Mouse (Mus musculus): ENCODE measurements at regions not wholly inside any gene's neighbourhood (a gene's known extent, or its start where the extent isn't known, plus 50 kb on each side); places are given as distances from the start of the nearest gene placed in this dataset.
A peak's percentile ranks its signal among the peaks of the same experiment; 100 is the strongest.
"Not testable (repeated sequence)": the region's sequence is repeated elsewhere in the genome, so short reads cannot be mapped to it uniquely, and the experiment has no call there.

GRCm38 (mm10) chr13:52233971-52234370, 297.1 kb downstream of the Diras2 start:
- H3K27ac ChIP-seq (ENCODE audit: insufficient read depth, low read depth, low read length), result no peak overlapping the region
- TF ChIP-seq CTCF (IDR thresholded peaks at IDR 0.05; ENCODE audit: insufficient read depth, low read depth, low read length) (no peak), POLR2A (IDR thresholded peaks at IDR 0.05; ENCODE audit: insufficient read depth, low read depth, low read length) (no peak)
- WGBS, result 38% methylated on average over 5 of the region's 5 CpGs
- H3K4me3 ChIP-seq (ENCODE audit: insufficient read depth, low read depth, low read length), result no peak overlapping the region
- H3K4me1 ChIP-seq (ENCODE audit: control insufficient read depth, insufficient read depth, low read length), result peaks cover 19% of the 10 kb centered on the region

DNA sequence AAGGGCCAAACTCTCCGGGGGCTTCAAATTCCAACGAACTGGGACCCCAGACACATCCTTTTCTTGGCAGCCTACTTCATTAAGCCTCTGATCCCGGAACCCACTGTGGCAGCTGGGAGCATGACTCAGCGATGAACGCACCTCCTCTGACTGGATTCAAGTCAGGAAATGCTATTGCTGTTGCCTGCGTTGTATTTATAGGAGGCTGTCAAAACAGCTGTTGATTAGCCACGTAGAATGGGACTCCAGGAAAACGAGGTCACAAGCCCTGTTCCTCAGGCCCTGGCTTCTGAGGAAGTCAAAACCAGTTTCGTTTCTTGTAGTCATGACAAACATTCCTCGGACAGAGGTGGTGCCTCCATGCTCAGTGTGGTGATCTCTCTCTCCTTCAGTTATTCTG, 295.0 kb downstream of the Diras2 start:
- 5% methylated on average over 10 of the region's 10 CpGs for WGBS
- H3K4me3 ChIP-seq (ENCODE audit: insufficient read depth, low read depth, low read length), result no peak overlapping the region
- H3K4me1 ChIP-seq (ENCODE audit: control insufficient read depth, insufficient read depth, low read length), result peaks cover 19% of the 10 kb centered on the region
- peak overlapping the region; percentile 67 for H3K27ac ChIP-seq (ENCODE audit: insufficient read depth, low read depth, low read length)
- TF ChIP-seq CTCF (IDR thresholded peaks at IDR 0.05; ENCODE audit: insufficient read depth, low read depth, low read length), result no peak

DNA sequence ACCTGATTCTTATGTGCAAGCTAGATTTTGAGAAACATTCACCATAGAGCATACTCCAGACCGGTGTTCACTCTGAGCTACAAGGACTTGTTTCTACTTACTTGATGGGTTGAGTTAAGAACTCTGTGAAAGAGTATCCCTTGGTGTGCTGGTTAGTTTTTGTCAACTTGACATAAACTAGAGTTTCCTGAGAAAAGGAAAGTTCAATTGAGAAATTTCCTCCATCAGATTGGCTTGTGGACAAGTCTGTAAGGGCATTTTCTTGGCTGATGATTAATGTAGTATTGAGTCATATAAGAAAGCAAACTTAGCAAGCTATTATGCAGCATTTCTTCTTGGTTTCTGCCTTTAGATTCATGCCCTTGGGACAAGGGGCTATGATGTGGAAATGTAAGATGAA, 291.5 kb downstream of the Diras2 start:
- Histone ChIP-seq H3K27ac (ENCODE audit: insufficient read depth, low read depth, low read length) (no peak overlapping the region), H3K4me3 (ENCODE audit: insufficient read depth, low read depth, low read length) (no peak overlapping the region), H3K4me1 (ENCODE audit: control insufficient read depth, insufficient read depth, low read length) (peaks cover 10% of the 10 kb centered on the region)
- 100% methylated on average over 1 of the region's 1 CpGs for WGBS
- no peak for TF ChIP-seq POLR2A (IDR thresholded peaks at IDR 0.05; ENCODE audit: insufficient read depth, low read depth, low read length)
- no peak for TF ChIP-seq CTCF (IDR thresholded peaks at IDR 0.05; ENCODE audit: insufficient read depth, low read depth, low read length)

DNA sequence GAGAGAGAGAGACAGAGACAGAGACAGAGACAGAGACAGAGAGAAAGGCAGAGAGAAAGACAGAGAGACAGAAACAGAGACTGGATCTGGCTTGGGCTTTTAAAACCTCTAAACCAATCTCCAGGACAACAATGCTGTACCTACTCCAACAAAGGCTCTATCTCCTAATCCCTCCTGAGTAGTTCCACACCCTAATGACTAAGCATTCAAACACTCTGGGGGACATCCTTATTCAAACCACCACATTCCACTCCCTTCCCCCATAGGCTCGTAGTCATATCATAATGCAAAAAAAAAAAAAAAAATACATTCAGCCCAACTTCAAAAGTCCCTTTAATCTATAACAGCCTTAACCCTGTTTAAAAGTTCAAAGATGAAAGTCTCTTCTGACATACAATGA, 289.3 kb downstream of the Diras2 start:
- Histone ChIP-seq H3K27ac (ENCODE audit: insufficient read depth, low read depth, low read length) (no peak overlapping the region), H3K4me3 (ENCODE audit: insufficient read depth, low read depth, low read length) (no peak overlapping the region), H3K4me1 (ENCODE audit: control insufficient read depth, insufficient read depth, low read length) (no peaks in the 10 kb centered on the region)
- WGBS, result 70% methylated on average over 1 of the region's 1 CpGs
- no peak for TF ChIP-seq POLR2A (IDR thresholded peaks at IDR 0.05; ENCODE audit: insufficient read depth, low read depth, low read length)
- TF ChIP-seq CTCF (IDR thresholded peaks at IDR 0.05; ENCODE audit: insufficient read depth, low read depth, low read length), result no peak

DNA sequence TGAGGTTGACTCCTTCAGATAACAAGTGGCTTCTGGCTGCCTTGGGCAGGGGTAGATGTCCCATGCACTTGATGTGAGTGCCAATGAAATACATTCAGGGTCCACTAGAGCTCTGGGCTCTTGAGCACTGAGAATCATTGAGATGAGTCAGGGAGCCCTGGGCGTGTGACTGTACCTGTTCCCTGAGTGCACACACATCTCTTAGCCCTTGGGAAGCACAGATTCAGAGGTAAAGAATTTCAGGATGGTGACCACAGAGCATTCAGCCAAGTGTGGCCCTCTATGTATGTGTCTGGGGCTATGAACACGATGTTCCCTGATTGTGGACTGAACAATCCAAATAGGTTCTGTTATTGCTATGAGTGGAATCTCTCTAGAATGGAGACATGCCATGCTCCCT, 281.6 kb downstream of the Diras2 start:
- H3K27ac ChIP-seq (ENCODE audit: insufficient read depth, low read depth, low read length), result no peak overlapping the region
- WGBS, result 92% methylated on average over 2 of the region's 2 CpGs
- H3K4me1 ChIP-seq (ENCODE audit: control insufficient read depth, insufficient read depth, low read length), result no peaks in the 10 kb centered on the region
- TF ChIP-seq POLR2A (IDR thresholded peaks at IDR 0.05; ENCODE audit: insufficient read depth, low read depth, low read length), result no peak
- no peak for TF ChIP-seq CTCF (IDR thresholded peaks at IDR 0.05; ENCODE audit: insufficient read depth, low read depth, low read length)
- H3K4me3 ChIP-seq (ENCODE audit: insufficient read depth, low read depth, low read length), result no peak overlapping the region

- TF ChIP-seq POLR2A (IDR thresholded peaks at IDR 0.05; ENCODE audit: insufficient read depth, low read depth, low read length) (no peak), CTCF (IDR thresholded peaks at IDR 0.05; ENCODE audit: insufficient read depth, low read depth, low read length) (no peak)
- WGBS, result 74% methylated on average over 4 of the region's 4 CpGs
- H3K27ac ChIP-seq (ENCODE audit: insufficient read depth, low read depth, low read length), result no peak overlapping the region
- no peak overlapping the region for H3K4me3 ChIP-seq (ENCODE audit: insufficient read depth, low read depth, low read length)
- H3K4me1 ChIP-seq (ENCODE audit: control insufficient read depth, insufficient read depth, low read length), result no peaks in the 10 kb centered on the region
Observed at GRCm38 (mm10) chr13:52250371-52250770, 280.7 kb downstream of the Diras2 start.

DNA sequence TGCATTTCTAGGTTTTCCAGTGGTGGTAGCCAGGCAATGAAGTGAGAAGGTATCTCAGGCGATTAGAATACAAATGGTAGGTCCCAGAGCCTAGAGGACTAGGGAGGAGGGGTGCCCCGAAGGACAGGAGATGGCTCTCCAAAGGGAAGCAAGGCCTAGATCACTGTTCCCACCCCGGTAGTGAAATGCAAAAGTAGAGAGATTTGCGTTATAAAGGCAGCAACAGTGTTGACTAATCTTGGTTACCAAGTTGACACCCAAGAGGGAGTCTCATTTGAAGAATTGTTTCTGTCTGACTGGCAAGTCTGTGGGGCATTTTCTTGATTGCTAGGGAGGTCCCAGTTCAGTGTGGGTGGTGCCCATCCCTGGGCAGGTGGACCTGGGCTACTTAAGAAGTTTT, 278.8 kb downstream of the Diras2 start:
- H3K27ac ChIP-seq (ENCODE audit: insufficient read depth, low read depth, low read length), result no peak overlapping the region
- no peak overlapping the region for H3K4me3 ChIP-seq (ENCODE audit: insufficient read depth, low read depth, low read length)
- H3K4me1 ChIP-seq (ENCODE audit: control insufficient read depth, insufficient read depth, low read length), result no peaks in the 10 kb centered on the region
- TF ChIP-seq CTCF (IDR thresholded peaks at IDR 0.05; ENCODE audit: insufficient read depth, low read depth, low read length) (no peak), POLR2A (IDR thresholded peaks at IDR 0.05; ENCODE audit: insufficient read depth, low read depth, low read length) (no peak)
- WGBS, result 66% methylated on average over 4 of the region's 4 CpGs

DNA sequence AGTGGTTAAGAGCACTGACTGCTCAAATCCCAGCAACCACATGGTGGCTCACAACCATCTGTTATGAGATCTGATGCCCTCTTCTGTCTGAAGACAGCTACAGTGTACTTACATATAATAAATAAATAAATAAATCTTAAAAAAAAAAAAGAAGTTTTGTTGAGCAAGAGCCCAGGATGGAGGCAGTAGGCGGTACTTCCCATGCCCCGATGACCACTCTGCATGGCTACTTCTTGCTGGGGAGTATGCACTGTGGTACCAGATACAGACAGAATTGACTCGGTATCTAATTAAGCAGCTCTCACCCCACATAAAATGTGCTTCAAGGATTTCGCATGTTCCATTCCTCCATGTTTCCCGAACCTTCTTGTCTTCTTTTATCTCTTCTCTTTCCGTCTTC, 278.4 kb downstream of the Diras2 start:
- H3K4me1 ChIP-seq (ENCODE audit: control insufficient read depth, insufficient read depth, low read length); H3K4me3 ChIP-seq (ENCODE audit: insufficient read depth, low read depth, low read length); H3K27ac ChIP-seq (ENCODE audit: insufficient read depth, low read depth, low read length): not testable (repeated sequence)
- WGBS, result 33% methylated on average over 6 of the region's 6 CpGs

DNA sequence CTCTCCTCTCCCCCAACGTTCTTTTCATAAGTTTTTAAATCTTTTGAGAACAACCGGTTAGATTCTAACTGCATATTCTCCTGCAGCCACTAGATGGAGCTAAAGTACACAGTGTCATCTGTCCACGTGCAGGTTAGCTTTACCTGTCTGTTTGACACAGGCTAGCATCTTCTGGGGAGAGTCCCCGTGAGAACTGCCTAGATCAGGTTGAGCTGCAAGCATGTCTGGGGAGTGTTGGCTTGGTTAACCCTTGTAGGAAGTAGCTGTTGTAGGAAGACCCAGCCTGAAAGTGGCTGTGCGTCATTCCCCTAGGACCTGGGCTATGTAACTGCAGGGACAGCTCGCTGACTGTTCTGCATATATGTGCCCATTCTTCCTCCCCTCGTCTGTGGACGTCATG, 277.9 kb downstream of the Diras2 start:
- H3K27ac ChIP-seq (ENCODE audit: insufficient read depth, low read depth, low read length), result no peak overlapping the region
- 33% methylated on average over 8 of the region's 8 CpGs for WGBS
- no peak overlapping the region for H3K4me3 ChIP-seq (ENCODE audit: insufficient read depth, low read depth, low read length)
- H3K4me1 ChIP-seq (ENCODE audit: control insufficient read depth, insufficient read depth, low read length), result no peaks in the 10 kb centered on the region
- TF ChIP-seq POLR2A (IDR thresholded peaks at IDR 0.05; ENCODE audit: insufficient read depth, low read depth, low read length) (no peak), CTCF (IDR thresholded peaks at IDR 0.05; ENCODE audit: insufficient read depth, low read depth, low read length) (peak; percentile 36; the same call in 1 of the 2 replicates)

DNA sequence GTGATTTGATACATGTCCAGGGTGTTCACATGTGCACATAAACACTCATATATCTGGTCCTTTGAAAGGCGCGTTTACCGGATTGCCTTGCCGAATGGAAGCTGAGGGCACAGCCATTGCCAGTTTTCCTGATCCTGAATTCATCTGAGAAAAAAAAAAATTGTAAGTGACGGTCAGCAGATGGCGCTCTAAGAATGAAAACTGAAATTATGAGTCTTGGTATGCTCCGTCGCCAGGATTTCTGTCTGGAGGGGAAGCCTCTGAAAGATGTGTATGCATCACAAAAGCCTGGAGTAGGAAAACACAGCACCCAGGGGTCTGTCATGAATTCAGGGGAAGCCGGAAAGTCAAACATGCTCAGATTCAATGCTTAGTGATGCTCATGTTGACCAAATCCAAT, 276.9 kb downstream of the Diras2 start:
- 5% methylated on average over 9 of the region's 9 CpGs for WGBS
- no peak for TF ChIP-seq POLR2A (IDR thresholded peaks at IDR 0.05; ENCODE audit: insufficient read depth, low read depth, low read length)
- TF ChIP-seq CTCF (IDR thresholded peaks at IDR 0.05; ENCODE audit: insufficient read depth, low read depth, low read length), result no peak
- Histone ChIP-seq H3K4me1 (ENCODE audit: control insufficient read depth, insufficient read depth, low read length) (no peaks in the 10 kb centered on the region), H3K4me3 (ENCODE audit: insufficient read depth, low read depth, low read length) (no peak overlapping the region), H3K27ac (ENCODE audit: insufficient read depth, low read depth, low read length) (no peak overlapping the region)

Data from olfactory bulb, adult 2 months (tissue).